Mouse (Mus musculus): ENCODE data around the gene Ctbp2. TPM values are rescaled to one million over a fixed set of nuclear protein-coding genes. Genes with fewer than 3 reads are reported as not detected.

Gene Ctbp2
- total and polyA plus RNA-seq, 2 experiments from 2014 or later: 27.9 to 71.3 TPM

GRCm38 (mm10) chr7:132972079-132972478 lies 152.1 kb downstream of the Ctbp2 start:
- TF ChIP-seq EP300 (IDR thresholded peaks at IDR 0.05; ENCODE audit: low read depth) (no peak), CTCF (IDR thresholded peaks at IDR 0.05; ENCODE audit: low read depth) (no peak)
- Histone ChIP-seq H3K4me1 (ENCODE audit: control insufficient read depth, insufficient read depth) (no peaks in the 10 kb centered on the region), H3K4me2 (ENCODE audit: low read depth, low read length) (no peak overlapping the region), H3K36me3 (replicated peaks; ENCODE audit: control insufficient read depth, insufficient read depth, low read length) (peaks cover 22% of the 10 kb centered on the region), H3K4me3 (ENCODE audit: low read depth, low read length) (no peak overlapping the region), H3K9me3 (replicated peaks; ENCODE audit: control insufficient read depth, low read length) (no peaks in the 10 kb centered on the region), H3K27ac (ENCODE audit: low read depth) (no peak overlapping the region), H3K9ac (replicated peaks; ENCODE audit: low read depth, low read length) (no peak overlapping the region), H3K27me3 (ENCODE audit: control insufficient read depth, insufficient read depth, low read length) (no peaks in the 10 kb centered on the region)
- ATAC-seq (ENCODE audit: insufficient read depth, low read depth) (no peak), DNase-seq (ENCODE audit: low spot score) (no peak)
- 95% methylated on average over 2 of the region's 2 CpGs for WGBS

GRCm38 (mm10) chr7:132965707-132966106 lies 158.4 kb downstream of the Ctbp2 start:
- 93% methylated on average over 2 of the region's 2 CpGs for WGBS
- H3K9me3 ChIP-seq (replicated peaks; ENCODE audit: control insufficient read depth, low read length): no peaks in the 10 kb centered on the region
- H3K36me3 ChIP-seq (replicated peaks; ENCODE audit: control insufficient read depth, insufficient read depth, low read length): peaks cover 10% of the 10 kb centered on the region; the same call in 1 of the 2 replicates
- H3K27me3 ChIP-seq (ENCODE audit: control insufficient read depth, insufficient read depth, low read length): no peaks in the 10 kb centered on the region
- TF ChIP-seq CTCF (IDR thresholded peaks at IDR 0.05; ENCODE audit: low read depth) (no peak; the same call in 1 of the 2 replicates), EP300 (IDR thresholded peaks at IDR 0.05; ENCODE audit: low read depth) (no peak)
- H3K4me1 ChIP-seq (ENCODE audit: control insufficient read depth, insufficient read depth): no peaks in the 10 kb centered on the region
- no peak overlapping the region for H3K9ac ChIP-seq (replicated peaks; ENCODE audit: low read depth, low read length)
- no peak overlapping the region for H3K4me2 ChIP-seq (ENCODE audit: low read depth, low read length)
- ATAC-seq (ENCODE audit: insufficient read depth, low read depth): no peak
- no peak overlapping the region for H3K4me3 ChIP-seq (ENCODE audit: low read depth, low read length)
- no peak overlapping the region for H3K27ac ChIP-seq (ENCODE audit: low read depth)
- no peak for DNase-seq (ENCODE audit: low spot score)

- peaks cover 13% of the 10 kb centered on the region; the same call in 1 of the 2 replicates for H3K36me3 ChIP-seq (replicated peaks; ENCODE audit: control insufficient read depth, insufficient read depth, low read length)
- TF ChIP-seq CTCF (IDR thresholded peaks at IDR 0.05; ENCODE audit: low read depth) (no peak), EP300 (IDR thresholded peaks at IDR 0.05; ENCODE audit: low read depth) (no peak)
- DNase-seq (ENCODE audit: low spot score) (no peak), ATAC-seq (ENCODE audit: insufficient read depth, low read depth) (no peak)
- H3K9ac ChIP-seq (replicated peaks; ENCODE audit: low read depth, low read length): no peak overlapping the region
- no peaks in the 10 kb centered on the region for H3K9me3 ChIP-seq (replicated peaks; ENCODE audit: control insufficient read depth, low read length)
- H3K4me2 ChIP-seq (ENCODE audit: low read depth, low read length): no peak overlapping the region
- no peak overlapping the region for H3K27ac ChIP-seq (ENCODE audit: low read depth)
- H3K4me3 ChIP-seq (ENCODE audit: low read depth, low read length): no peak overlapping the region
- no peaks in the 10 kb centered on the region for H3K27me3 ChIP-seq (ENCODE audit: control insufficient read depth, insufficient read depth, low read length)
- 81% methylated on average over 3 of the region's 3 CpGs for WGBS
- no peaks in the 10 kb centered on the region for H3K4me1 ChIP-seq (ENCODE audit: control insufficient read depth, insufficient read depth)
Observed at GRCm38 (mm10) chr7:132964395-132964794, 159.8 kb downstream of the Ctbp2 start.

GRCm38 (mm10) chr7:132950613-132951012 lies 173.5 kb downstream of the Ctbp2 start:
- H3K27me3 ChIP-seq (ENCODE audit: control insufficient read depth, insufficient read depth, low read length): no peaks in the 10 kb centered on the region
- ATAC-seq (ENCODE audit: insufficient read depth, low read depth) (no peak), DNase-seq (ENCODE audit: low spot score) (no peak)
- no peak overlapping the region for H3K9ac ChIP-seq (replicated peaks; ENCODE audit: low read depth, low read length)
- WGBS: 75% methylated on average over 3 of the region's 3 CpGs
- H3K4me1 ChIP-seq (ENCODE audit: control insufficient read depth, insufficient read depth): 0 out of 2 replicates have a peak, but pooled peaks cover 9% of the 10 kb centered on the region
- H3K27ac ChIP-seq (ENCODE audit: low read depth): no peak overlapping the region
- H3K36me3 ChIP-seq (replicated peaks; ENCODE audit: control insufficient read depth, insufficient read depth, low read length): 0 out of 2 replicates have a peak, but pooled peaks cover 4% of the 10 kb centered on the region
- TF ChIP-seq EP300 (IDR thresholded peaks at IDR 0.05; ENCODE audit: low read depth): no peak
- no peak overlapping the region for H3K4me2 ChIP-seq (ENCODE audit: low read depth, low read length)
- H3K9me3 ChIP-seq (replicated peaks; ENCODE audit: control insufficient read depth, low read length): no peaks in the 10 kb centered on the region
- no peak overlapping the region for H3K4me3 ChIP-seq (ENCODE audit: low read depth, low read length)

GRCm38 (mm10) chr7:132949968-132950367 lies 174.2 kb downstream of the Ctbp2 start:
- Histone ChIP-seq H3K27ac (ENCODE audit: low read depth) (0 out of 2 replicates have a peak overlapping the region, but pooled peaks have one; percentile 34), H3K4me1 (ENCODE audit: control insufficient read depth, insufficient read depth) (0 out of 2 replicates have a peak, but pooled peaks cover 9% of the 10 kb centered on the region), H3K4me3 (ENCODE audit: low read depth, low read length) (no peak overlapping the region), H3K36me3 (replicated peaks; ENCODE audit: control insufficient read depth, insufficient read depth, low read length) (0 out of 2 replicates have a peak, but pooled peaks cover 4% of the 10 kb centered on the region), H3K9me3 (replicated peaks; ENCODE audit: control insufficient read depth, low read length) (no peaks in the 10 kb centered on the region), H3K4me2 (ENCODE audit: low read depth, low read length) (no peak overlapping the region), H3K27me3 (ENCODE audit: control insufficient read depth, insufficient read depth, low read length) (no peaks in the 10 kb centered on the region), H3K9ac (replicated peaks; ENCODE audit: low read depth, low read length) (no peak overlapping the region)
- WGBS: 89% methylated on average over 4 of the region's 4 CpGs
- DNase-seq (ENCODE audit: low spot score) (no peak), ATAC-seq (ENCODE audit: insufficient read depth, low read depth) (no peak)
- TF ChIP-seq EP300 (IDR thresholded peaks at IDR 0.05; ENCODE audit: low read depth) (no peak), CTCF (IDR thresholded peaks at IDR 0.05; ENCODE audit: low read depth) (no peak)

- ATAC-seq (ENCODE audit: insufficient read depth, low read depth): no peak
- no peak for DNase-seq (ENCODE audit: low spot score)
- Histone ChIP-seq H3K4me1 (ENCODE audit: control insufficient read depth, insufficient read depth) (peaks cover 20% of the 10 kb centered on the region; the same call in 1 of the 2 replicates), H3K9me3 (replicated peaks; ENCODE audit: control insufficient read depth, low read length) (no peaks in the 10 kb centered on the region), H3K4me2 (ENCODE audit: low read depth, low read length) (no peak overlapping the region), H3K4me3 (ENCODE audit: low read depth, low read length) (no peak overlapping the region), H3K27me3 (ENCODE audit: control insufficient read depth, insufficient read depth, low read length) (no peaks in the 10 kb centered on the region), H3K36me3 (replicated peaks; ENCODE audit: control insufficient read depth, insufficient read depth, low read length) (no peaks in the 10 kb centered on the region), H3K9ac (replicated peaks; ENCODE audit: low read depth, low read length) (no peak overlapping the region), H3K27ac (ENCODE audit: low read depth) (no peak overlapping the region)
- 70% methylated on average over 2 of the region's 2 CpGs for WGBS
- no peak for TF ChIP-seq CTCF (IDR thresholded peaks at IDR 0.05; ENCODE audit: low read depth)
- no peak for TF ChIP-seq EP300 (IDR thresholded peaks at IDR 0.05; ENCODE audit: low read depth)
Observed at GRCm38 (mm10) chr7:132940569-132940968, 183.6 kb downstream of the Ctbp2 start.
